35 mouse cellular contexts compared by ENCODE assay signal in the genomic region with DNA sequence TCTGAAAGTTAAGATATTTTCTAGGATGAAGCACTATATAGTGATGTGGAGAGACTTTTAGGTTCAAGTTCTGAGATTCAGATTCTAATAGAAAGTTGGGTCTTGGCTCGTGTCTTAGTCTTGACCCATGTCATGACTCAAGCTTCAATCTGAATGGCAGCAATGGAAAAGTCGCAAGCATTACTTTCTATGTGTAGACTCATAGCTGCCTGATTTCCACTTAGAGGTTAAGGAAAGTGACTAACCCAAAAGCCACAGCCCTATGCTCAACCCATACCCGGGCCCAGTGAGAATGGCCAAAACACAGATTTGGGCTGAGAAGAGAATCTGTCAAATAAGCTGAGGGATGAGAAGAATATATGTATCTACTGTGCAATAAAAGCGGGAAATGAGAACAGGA. TPM values are rescaled to one million over a fixed set of nuclear protein-coding genes. Genes with fewer than 3 reads are reported as not detected.
DNase-seq lines count a peak whose midpoint lies in the region; ATAC-seq and TF ChIP-seq lines count a peak whose summit lies in the region.
"Had no signal": no experiment of that assay in that cellular context is flagged by ENCODE, and none has a peak within 500 bp of the region (broad histone marks: within the 10 kb centered on the region; RNA-seq: fewer than 3 reads in every experiment).

No protein-coding gene starts in this region.

- H3K4me3 ChIP-seq in heart, postnatal 0 days (ENCODE audit: low read depth, low read length): no peak overlapping the region; the same call in 1 of the 2 replicates
- H3K4me3 ChIP-seq: embryonic facial prominence, embryonic 10.5 days; embryonic facial prominence, embryonic 13.5 days; erythroblast, embryonic 14.5 days; forebrain, embryonic 12.5 days; forebrain, embryonic 15.5 days; gastrocnemius, adult 2 months; intestine, embryonic 15.5 days had no signal

- no peak overlapping the region for H3K9ac ChIP-seq in heart, postnatal 0 days (replicated peaks; ENCODE audit: low read depth, low read length)
- H3K9ac ChIP-seq: embryonic facial prominence, embryonic 13.5 days; forebrain, embryonic 12.5 days; forebrain, embryonic 15.5 days; hindbrain, embryonic 14.5 days; intestine, embryonic 15.5 days had no signal

- TF ChIP-seq EP300 in heart, postnatal 0 days (IDR thresholded peaks at IDR 0.05; ENCODE audit: low read depth): no peak

- no peaks in the 10 kb centered on the region for H3K27me3 ChIP-seq in heart, postnatal 0 days (ENCODE audit: control insufficient read depth, insufficient read depth, low read length)
- H3K27me3 ChIP-seq: embryonic facial prominence, embryonic 13.5 days; forebrain, embryonic 12.5 days; forebrain, embryonic 15.5 days; intestine, embryonic 15.5 days; Patski had no signal

- 64% methylated on average over 4 of the region's 4 CpGs for WGBS in heart, postnatal 0 days

- H3K36me3 ChIP-seq in heart, postnatal 0 days (replicated peaks; ENCODE audit: control insufficient read depth, insufficient read depth, low read length): no peaks in the 10 kb centered on the region
- H3K36me3 ChIP-seq: embryonic facial prominence, embryonic 10.5 days; embryonic facial prominence, embryonic 13.5 days; forebrain, embryonic 12.5 days; forebrain, embryonic 15.5 days; intestine, embryonic 15.5 days had no signal

- H3K27ac ChIP-seq in heart, postnatal 0 days (ENCODE audit: low read depth): no peak overlapping the region
- H3K27ac ChIP-seq: embryonic facial prominence, embryonic 10.5 days; embryonic facial prominence, embryonic 13.5 days; forebrain, embryonic 12.5 days; forebrain, embryonic 15.5 days; gastrocnemius, adult 2 months; hindbrain, embryonic 14.5 days; hindbrain, postnatal 0 days; intestine, embryonic 15.5 days had no signal

- H3K4me1 ChIP-seq in heart, postnatal 0 days (ENCODE audit: control insufficient read depth, insufficient read depth): no peaks in the 10 kb centered on the region
- H3K4me1 ChIP-seq: embryonic facial prominence, embryonic 10.5 days; embryonic facial prominence, embryonic 13.5 days; forebrain, embryonic 12.5 days; forebrain, embryonic 15.5 days; intestine, embryonic 15.5 days had no signal

- no peaks in the 10 kb centered on the region for H3K9me3 ChIP-seq in heart, postnatal 0 days (replicated peaks; ENCODE audit: control insufficient read depth, low read length)
- H3K9me3 ChIP-seq: embryonic facial prominence, embryonic 10.5 days; embryonic facial prominence, embryonic 13.5 days; forebrain, embryonic 12.5 days; forebrain, embryonic 15.5 days; G1E; intestine, embryonic 15.5 days had no signal

- DNase-seq in heart, postnatal 0 days (ENCODE audit: low spot score): no peak
- DNase-seq in heart, postnatal 14 days: no peak
- DNase-seq in induced T-regulatory cell, adult 2 months (ENCODE audit: low read depth): peak; percentile 51
- DNase-seq in naive thymus-derived CD4-positive, alpha-beta T cell, adult 2 months (ENCODE audit: low read depth): peak; percentile 43
- no peak for DNase-seq in ovary, postnatal 36 days (ENCODE audit: low spot score)
- no peak for DNase-seq in lung, postnatal 4 days
- DNase-seq: adrenal gland, adult 2 months; adrenal gland, postnatal 14 days; B cell, adult 2 months; cerebellum, adult 11 months; cerebellum, adult 2 months; cerebellum, adult 9-11 months; cerebellum, postnatal 36 days; embryo, embryonic 11 days; gastrocnemius, adult 2 months; gastrocnemius, postnatal 14 days; heart, adult 11 months; heart, postnatal 10 days; heart, postnatal 4 days had no signal

- H3K4me2 ChIP-seq in heart, postnatal 0 days (ENCODE audit: low read depth, low read length): peak overlapping the region; percentile 28; the same call in 1 of the 2 replicates
- H3K4me2 ChIP-seq: embryonic facial prominence, embryonic 13.5 days; forebrain, embryonic 12.5 days; forebrain, embryonic 15.5 days; heart, embryonic 11.5 days; hindbrain, embryonic 14.5 days; intestine, embryonic 15.5 days had no signal

- no peak for TF ChIP-seq CTCF in heart, postnatal 0 days (IDR thresholded peaks at IDR 0.05; ENCODE audit: low read depth)

- no peak for ATAC-seq in heart, postnatal 0 days (ENCODE audit: insufficient read depth, low read depth)
- ATAC-seq in CD4-positive, CD25-positive, alpha-beta regulatory T cell, adult 4 months: peak; percentile 15
- no peak for ATAC-seq in frontal cortex, adult (ENCODE audit: low TSS enrichment)
- ATAC-seq: forebrain, embryonic 15.5 days; hindbrain, postnatal 0 days; intestine, embryonic 15.5 days; Patski had no signal

- intact Hi-C loops in heart, postnatal 14 days (cut with DNase I): no loop called here

RNA-seq across cellular contexts. Expression of a gene that starts 1.6 kb away (rescaled TPM):
- total RNA-seq in heart, postnatal 0 days (2014; rRNA removed; ENCODE audit: low replicate concordance): 3.4 TPM in 1 of 2 replicates, not detected in the other
- polyA plus RNA-seq in heart, postnatal 0 days (2015; fragmentation: Nextera tagmentation; extraction: Ambion mirVana): 0.10 TPM in 1 of 2 replicates, not detected in the other
- total RNA-seq in heart, postnatal 14 days (2021): 1 to 10 TPM in 1 of 2 experiments, under 1 TPM in 1; 0.29 to 3.8 TPM
- polyA plus RNA-seq in CD4-positive, CD25-positive, alpha-beta regulatory T cell, adult 4 months (2017; shearing (Covaris generic)): 100 to 1,000 TPM; 380 to 411 TPM
- total RNA-seq: hindbrain, postnatal 0 days had no signal
- polyA plus RNA-seq: adrenal gland, adult 2 months; embryonic facial prominence, embryonic 10.5 days; forebrain, embryonic 12.5 days; forebrain, embryonic 15.5 days; heart, embryonic 14.5 days; hindbrain, embryonic 14.5 days; hindbrain, postnatal 0 days had no signal

RNA-seq across cellular contexts. Expression of a gene that starts 44.2 kb away (rescaled TPM):
- total RNA-seq in heart, postnatal 0 days (2014; rRNA removed; ENCODE audit: low replicate concordance): not detected in 2 replicates
- polyA plus RNA-seq in heart, postnatal 0 days (2015; fragmentation: Nextera tagmentation; extraction: Ambion mirVana): not detected in 2 replicates
- total RNA-seq in heart, postnatal 14 days (2021): not detected
- polyA plus RNA-seq in CD4-positive, CD25-positive, alpha-beta regulatory T cell, adult 4 months (2017; shearing (Covaris generic)): not detected
- total RNA-seq: gastrocnemius, adult 2 months; gastrocnemius, postnatal 14 days; gastrocnemius, postnatal 4 days; heart, adult 8-10 months; heart, postnatal 10 days; heart, postnatal 4 days had no signal
- polyA plus RNA-seq: adrenal gland, adult 2 months; erythroblast, embryonic 14.5 days; G1E; heart, embryonic 11.5 days; heart, embryonic 14.5 days; Patski had no signal

Comparison
In these comparisons a context has a peak if more than half of its experiments do, and no peak if none do; other contexts are left out.
1. DNase-seq: peak in induced T-regulatory cell, adult 2 months (single experiment) and naive thymus-derived CD4-positive, alpha-beta T cell, adult 2 months (single experiment); none in heart, postnatal 0 days (single experiment), heart, postnatal 14 days (0 of 2), ovary, postnatal 36 days (single experiment) and lung, postnatal 4 days (0 of 2).